Mouse (Mus musculus): ENCODE measurements around the gene Zfp260.
"Not testable (repeated sequence)": the region's sequence is repeated elsewhere in the genome, so short reads cannot be mapped to it uniquely, and the experiment has no call there.

Gene Zfp260

GRCm38 (mm10) chr7:30094646-30095429 lies at the start of gene Zfp260:
TSS of gene Zfp260 (plus strand) at chr7:30094777.
- peak; percentile 86 to 89 for DNase-seq (ENCODE audit: low spot score in 2 of 2)

- DNase-seq (ENCODE audit: low spot score in 2 of 2): no peak
Observed at GRCm38 (mm10) chr7:30048126-30048525, 46.5 kb upstream of the Zfp260 start.

GRCm38 (mm10) chr7:30050882-30051548 lies 43.6 kb upstream of the Zfp260 start, which contains the start of gene Zfp14:
TSS of gene Zfp14 (minus strand) at chr7:30051380.
- DNase-seq (ENCODE audit: low spot score in 2 of 2): peak; percentile 80 to 90

GRCm38 (mm10) chr7:30053591-30053990 lies 41.0 kb upstream of the Zfp260 start:
- no peak for DNase-seq (ENCODE audit: low spot score in 2 of 2)

GRCm38 (mm10) chr7:30060341-30060740 lies 34.2 kb upstream of the Zfp260 start:
- DNase-seq (ENCODE audit: low spot score in 2 of 2): no peak

GRCm38 (mm10) chr7:30062478-30062877 lies 32.1 kb upstream of the Zfp260 start:
- DNase-seq (ENCODE audit: low spot score in 2 of 2): no peak

GRCm38 (mm10) chr7:30064622-30065021 lies 30.0 kb upstream of the Zfp260 start:
- no peak for DNase-seq (ENCODE audit: low spot score in 2 of 2)

- DNase-seq (ENCODE audit: low spot score in 2 of 2): peak; percentile 60 to 72
Observed at GRCm38 (mm10) chr7:30072146-30073028, 22.2 kb upstream of the Zfp260 start, which contains the start of gene Zfp82. TSS of gene Zfp82 (minus strand) at chr7:30072900.

- peak in 1 of 2 experiments; percentile 27 for DNase-seq (ENCODE audit: low spot score in 2 of 2)
Observed at GRCm38 (mm10) chr7:30086524-30086923, 8.1 kb upstream of the Zfp260 start.

GRCm38 (mm10) chr7:30089405-30089804 lies 5.2 kb upstream of the Zfp260 start:
- DNase-seq (ENCODE audit: low spot score in 2 of 2): no peak

GRCm38 (mm10) chr7:30090092-30090969 lies 4.2 kb upstream of the Zfp260 start, which contains the start of the genes Gm26920 and Zfp566:
TSS of gene Gm26920 (minus strand) at chr7:30090410.
TSS of gene Zfp566 (minus strand) at chr7:30090527.
- peak; percentile 91 to 97 for DNase-seq (ENCODE audit: low spot score in 2 of 2)

GRCm38 (mm10) chr7:30090970-30091585 lies 3.5 kb upstream of the Zfp260 start:
- DNase-seq (ENCODE audit: low spot score in 2 of 2): peak in 1 of 2 experiments; percentile 4

GRCm38 (mm10) chr7:30092666-30093065 lies 1.9 kb upstream of the Zfp260 start:
- DNase-seq (ENCODE audit: low spot score in 2 of 2): no peak

GRCm38 (mm10) chr7:30093918-30094415 lies 610 bp upstream of the Zfp260 start:
- no peak for DNase-seq (ENCODE audit: low spot score in 2 of 2)

GRCm38 (mm10) chr7:30095551-30096125 lies 1.1 kb downstream of the Zfp260 start:
- no peak for DNase-seq (ENCODE audit: low spot score in 2 of 2)

- DNase-seq (ENCODE audit: low spot score in 2 of 2): no peak
Observed at GRCm38 (mm10) chr7:30099297-30099696, 4.7 kb downstream of the Zfp260 start.

GRCm38 (mm10) chr7:30116076-30116475 lies 21.5 kb downstream of the Zfp260 start:
- no peak for DNase-seq (ENCODE audit: low spot score in 2 of 2)

GRCm38 (mm10) chr7:30117935-30118334 lies 23.4 kb downstream of the Zfp260 start:
- DNase-seq (ENCODE audit: low spot score in 2 of 2): not testable (repeated sequence)

GRCm38 (mm10) chr7:30121308-30122187 lies 27.0 kb downstream of the Zfp260 start, which contains the start of gene Zfp382:
TSS of gene Zfp382 (plus strand) at chr7:30121942.
- DNase-seq (ENCODE audit: low spot score in 2 of 2): peak; percentile 72 to 86
